Mouse (Mus musculus) hematopoietic multipotent progenitor cell, adult 10-12 weeks (in vitro differentiated cells): Measurements from ENCODE around the gene Slc51b. TPM values are rescaled to one million over a fixed set of nuclear protein-coding genes. Genes with fewer than 3 reads are reported as not detected.

ENCODE experiments used
- polyA plus RNA-seq: library from polyadenylated mRNA; stranded (reverse); fragments of >175 nt; gene quantifications from 2 replicates; pipeline ENCODE4 v1.2.3, GENCODE M21; 2012; ENCODE audit warnings: low replicate concordance

Slc51b gene
- polyA plus RNA-seq: not detected in 2 replicates

GRCm38 (mm10) chr9:65422760-65423501 lies at the start of gene Slc51b:
Gene Slc51b (minus strand): TSS chr9:65422955.

GRCm38 (mm10) chr9:65460732-65461442 lies 38.1 kb upstream of the Slc51b start, which contains the start of gene Spg21:
Gene Spg21 (plus strand): TSS chr9:65460947.

GRCm38 (mm10) chr9:65435671-65436301 lies 13.0 kb upstream of the Slc51b start, which contains the start of gene Mtfmt:
Gene Mtfmt (plus strand): TSS chr9:65435782.

GRCm38 (mm10) chr9:65398279-65398678 lies 24.5 kb downstream of the Slc51b start, which contains the start of gene Rasl12:
Gene Rasl12 (plus strand): TSS chr9:65398506.

GRCm38 (mm10) chr9:65391613-65391964 lies 31.2 kb downstream of the Slc51b start, which contains the start of gene Kbtbd13:
Gene Kbtbd13 (minus strand): TSS chr9:65391652.

Other genes starting within 250 kb of the Slc51b start
- 4.7 and 16.1 TPM in 2 replicates for gene Parp16, start 227.6 kb downstream of the Slc51b start, polyA plus RNA-seq
- 0.04 TPM in 2 replicates for gene Cilp, start 157.8 kb downstream of the Slc51b start, polyA plus RNA-seq
- 8.0 and 13.0 TPM in 2 replicates for gene Clpx, start 128.7 kb downstream of the Slc51b start, polyA plus RNA-seq
- 19.0 and 54.3 TPM in 2 replicates for gene Pdcd7, start 76.9 kb downstream of the Slc51b start, polyA plus RNA-seq
- gene Ubap1l, start 61.9 kb downstream of the Slc51b start, polyA plus RNA-seq: 0.43 and 0.84 TPM in 2 replicates
- 0.03 TPM in 1 of 2 replicates, not detected in the other for gene Kbtbd13, start 31.3 kb downstream of the Slc51b start, polyA plus RNA-seq
- 1.4 and 1.5 TPM in 2 replicates for gene Rasl12, start 24.4 kb downstream of the Slc51b start, polyA plus RNA-seq
- 11.1 and 17.8 TPM in 2 replicates for gene Mtfmt, start 12.8 kb upstream of the Slc51b start, polyA plus RNA-seq
- 40.1 and 57.2 TPM in 2 replicates for gene Spg21, start 38.0 kb upstream of the Slc51b start, polyA plus RNA-seq
- gene Ankdd1a, start 97.2 kb upstream of the Slc51b start, polyA plus RNA-seq: not detected in 2 replicates
- 44.8 and 116 TPM in 2 replicates for gene Plekho2, start 157.1 kb upstream of the Slc51b start, polyA plus RNA-seq
- gene Pif1, start 164.2 kb upstream of the Slc51b start, polyA plus RNA-seq: 3.5 and 3.7 TPM in 2 replicates
- 1.2 and 1.4 TPM in 2 replicates for gene Rbpms2, start 206.7 kb upstream of the Slc51b start, polyA plus RNA-seq
- 74.6 and 178 TPM in 2 replicates for gene Oaz2, start 245.0 kb upstream of the Slc51b start, polyA plus RNA-seq